Mouse (Mus musculus) midbrain, embryonic 13.5 days (tissue): ENCODE measurements at regions not wholly inside any gene's neighbourhood (a gene's known extent, or its start where the extent isn't known, plus 50 kb on each side); places are given as distances from the start of the nearest gene placed in this dataset.
A peak's percentile ranks its signal among the peaks of the same experiment; 100 is the strongest.

ENCODE experiments used
- ATAC-seq: fragments of 200-750 bp; cut with Nextera tagmentation; 2 replicates; pipeline ENCODE4 v1.8.0; 2017; ENCODE audit warnings: mild to moderate bottlenecking, moderate TSS enrichment, moderate library complexity
- H3K27ac ChIP-seq: fragments of 300-500 bp; sonication (generic); 2 replicates; pipeline ENCODE4 v1.5.1; 2015; ENCODE audit warnings: inconsistent platforms, mild to moderate bottlenecking, moderate library complexity
- H3K27me3 ChIP-seq: fragments of 300-500 bp; sonication (generic); 2 replicates; pipeline ENCODE4 v1.6.1; 2015; ENCODE audit warnings: mild to moderate bottlenecking, inconsistent platforms
- H3K36me3 ChIP-seq: fragments of 300-500 bp; sonication (generic); 2 replicates; pipeline ENCODE4 v1.6.1; 2015; ENCODE audit warnings: mild to moderate bottlenecking, inconsistent platforms
- H3K4me1 ChIP-seq: fragments of 300-500 bp; sonication (generic); replicated peaks from 2 replicates; pipeline ENCODE4 v1.6.1; 2015; ENCODE audit warnings: inconsistent platforms
- H3K4me2 ChIP-seq: fragments of 300-500 bp; sonication (generic); replicated peaks from 2 replicates; pipeline ENCODE4 v1.6.1; 2015; ENCODE audit warnings: moderate library complexity, mild to moderate bottlenecking, inconsistent platforms
- H3K4me3 ChIP-seq: fragments of 300-500 bp; sonication (generic); replicated peaks from 2 replicates; pipeline ENCODE4 v1.5.1; 2015; ENCODE audit warnings: mild to moderate bottlenecking, inconsistent platforms
- H3K9ac ChIP-seq: fragments of 300-500 bp; sonication (generic); replicated peaks from 2 replicates; pipeline ENCODE4 v1.6.1; 2015; ENCODE audit warnings: mild to moderate bottlenecking, inconsistent platforms
- H3K9me3 ChIP-seq: fragments of 300-500 bp; sonication (generic); 2 replicates; pipeline ENCODE4 v1.6.1; 2016; ENCODE audit warnings: mild to moderate bottlenecking, inconsistent platforms
- WGBS: fragments of 180-500 bp; shearing (Covaris S2); methylation state at CpG from one replicate; pipeline ENCODE4 v1.1.7; 2015; 5-methylcytosine and 5-hydroxymethylcytosine counted together

- no peaks in the 10 kb centered on the region for H3K9me3 ChIP-seq
- no peak overlapping the region for H3K27ac ChIP-seq
- ATAC-seq = no peak
- H3K4me1 ChIP-seq = no peaks in the 10 kb centered on the region
- no peak overlapping the region for H3K9ac ChIP-seq
- H3K4me2 ChIP-seq = no peak overlapping the region
- H3K27me3 ChIP-seq = no peaks in the 10 kb centered on the region
- no peaks in the 10 kb centered on the region for H3K36me3 ChIP-seq
- H3K4me3 ChIP-seq = no peak overlapping the region
Observed at GRCm38 (mm10) chr3:128921428-128921827, 278.2 kb upstream of the Pitx2 start.

GRCm38 (mm10) chr3:128922150-128922549, 277.5 kb upstream of the Pitx2 start:
- ATAC-seq = no peak
- H3K4me2 ChIP-seq = no peak overlapping the region
- no peak overlapping the region for H3K27ac ChIP-seq
- no peak overlapping the region for H3K4me3 ChIP-seq
- no peaks in the 10 kb centered on the region for H3K9me3 ChIP-seq
- no peaks in the 10 kb centered on the region for H3K27me3 ChIP-seq
- no peak overlapping the region for H3K9ac ChIP-seq
- WGBS = 88% methylated on average over 4 of the region's 4 CpGs
- H3K4me1 ChIP-seq = no peaks in the 10 kb centered on the region
- H3K36me3 ChIP-seq = no peaks in the 10 kb centered on the region

DNA sequence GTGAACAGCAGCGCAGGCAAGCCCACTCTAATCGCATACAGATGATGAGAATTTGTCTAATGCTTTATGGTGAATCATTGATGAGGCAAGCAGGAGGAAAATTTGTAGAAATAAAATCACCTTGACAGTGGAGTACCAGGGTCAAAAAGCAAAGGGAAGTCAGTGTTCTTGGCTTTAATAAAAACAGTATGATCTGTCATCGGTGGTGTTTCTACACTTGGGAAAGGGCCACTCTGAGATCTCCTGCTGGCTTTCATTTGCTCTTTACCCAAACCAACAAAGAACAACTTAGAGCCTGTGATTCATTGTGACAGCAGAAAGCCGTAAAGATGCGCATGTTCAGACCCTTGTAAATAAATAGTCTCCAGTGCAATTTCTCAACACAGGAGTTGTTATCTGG, 261.1 kb upstream of the Pitx2 start:
- no peak for ATAC-seq
- no peaks in the 10 kb centered on the region for H3K27me3 ChIP-seq
- no peak overlapping the region for H3K4me3 ChIP-seq
- no peaks in the 10 kb centered on the region for H3K9me3 ChIP-seq
- WGBS = 77% methylated on average over 5 of the region's 5 CpGs
- H3K4me2 ChIP-seq = no peak overlapping the region
- no peaks in the 10 kb centered on the region for H3K4me1 ChIP-seq
- no peaks in the 10 kb centered on the region for H3K36me3 ChIP-seq
- H3K27ac ChIP-seq = no peak overlapping the region
- no peak overlapping the region for H3K9ac ChIP-seq

- H3K27ac ChIP-seq = no peak overlapping the region
- no peak overlapping the region for H3K4me3 ChIP-seq
- no peaks in the 10 kb centered on the region for H3K4me1 ChIP-seq
- H3K27me3 ChIP-seq = no peaks in the 10 kb centered on the region
- no peak overlapping the region for H3K9ac ChIP-seq
- no peak overlapping the region for H3K4me2 ChIP-seq
- no peaks in the 10 kb centered on the region for H3K9me3 ChIP-seq
- H3K36me3 ChIP-seq = no peaks in the 10 kb centered on the region
- WGBS = 79% methylated on average over 2 of the region's 2 CpGs
- ATAC-seq = no peak
Observed at GRCm38 (mm10) chr3:128941156-128941555, 258.5 kb upstream of the Pitx2 start.

DNA sequence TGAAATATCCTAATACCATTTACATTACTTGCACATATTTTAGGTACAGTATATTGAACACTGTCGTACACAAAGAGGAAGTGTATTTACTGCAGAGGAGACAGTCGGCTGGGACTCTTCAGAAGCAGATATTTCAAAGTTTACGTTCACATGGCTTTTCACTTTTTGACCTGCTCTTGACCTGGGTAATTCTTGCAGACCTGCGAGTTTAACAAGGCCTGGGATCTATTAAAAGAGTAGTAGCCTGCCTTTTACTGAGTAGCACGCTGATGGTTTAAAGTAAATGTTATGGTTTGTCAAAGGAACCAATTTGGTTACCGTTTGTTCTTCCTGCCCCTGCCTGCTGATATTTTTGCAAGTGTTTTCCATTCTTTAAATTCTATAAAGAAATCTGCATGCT, 255.0 kb upstream of the Pitx2 start:
- H3K4me1 ChIP-seq = no peaks in the 10 kb centered on the region
- 81% methylated on average over 6 of the region's 6 CpGs for WGBS
- no peak overlapping the region for H3K27ac ChIP-seq
- ATAC-seq = no peak
- no peak overlapping the region for H3K4me3 ChIP-seq
- H3K27me3 ChIP-seq = no peaks in the 10 kb centered on the region
- H3K4me2 ChIP-seq = no peak overlapping the region
- H3K9me3 ChIP-seq = no peaks in the 10 kb centered on the region
- no peak overlapping the region for H3K9ac ChIP-seq
- H3K36me3 ChIP-seq = no peaks in the 10 kb centered on the region

DNA sequence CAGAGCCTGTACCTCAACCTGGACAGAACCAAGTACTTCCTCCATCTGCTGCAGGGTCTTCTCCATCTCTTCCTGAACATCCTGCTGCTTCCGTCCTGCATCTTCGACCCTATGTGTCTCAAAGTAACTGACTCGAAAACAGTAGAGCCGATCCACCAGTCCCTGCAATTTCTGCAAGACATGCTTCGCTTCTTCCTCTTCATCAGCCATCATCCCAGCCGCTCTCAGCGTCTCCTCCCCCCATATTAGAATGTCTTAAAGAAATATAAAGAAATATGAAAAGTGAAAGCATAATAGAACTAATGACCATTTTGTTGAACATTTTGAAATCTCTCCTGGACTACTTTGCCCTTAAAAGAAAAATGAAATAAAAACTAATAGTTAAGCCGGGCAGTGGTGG, 244.8 kb upstream of the Pitx2 start:
- no peak overlapping the region for H3K4me2 ChIP-seq
- no peak overlapping the region for H3K4me3 ChIP-seq
- no peaks in the 10 kb centered on the region for H3K4me1 ChIP-seq
- no peaks in the 10 kb centered on the region for H3K9me3 ChIP-seq
- no peak overlapping the region for H3K27ac ChIP-seq
- no peaks in the 10 kb centered on the region for H3K36me3 ChIP-seq
- WGBS = 94% methylated on average over 8 of the region's 8 CpGs
- no peaks in the 10 kb centered on the region for H3K27me3 ChIP-seq
- no peak overlapping the region for H3K9ac ChIP-seq
- no peak for ATAC-seq

DNA sequence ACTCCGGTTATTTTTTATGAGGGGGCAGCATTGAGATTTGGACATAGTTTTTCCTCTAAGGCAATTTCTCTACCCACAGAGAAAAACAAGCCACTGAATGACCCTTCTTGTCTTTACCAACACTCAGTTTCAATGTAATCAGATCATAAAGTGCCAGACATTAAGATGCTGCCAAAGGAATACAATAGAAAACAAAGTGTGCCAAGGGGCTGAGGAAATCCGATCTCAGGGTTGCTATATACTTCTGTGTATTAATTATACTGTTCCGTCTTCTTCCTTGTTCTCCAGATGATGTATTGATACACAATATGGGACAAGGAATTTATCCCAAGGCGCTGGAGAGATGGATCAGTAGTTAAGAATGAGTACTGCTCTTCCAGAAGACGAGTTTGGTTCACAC, 222.9 kb upstream of the Pitx2 start:
- Histone ChIP-seq H3K27me3 (no peaks in the 10 kb centered on the region), H3K4me3 (no peak overlapping the region), H3K9ac (no peak overlapping the region), H3K4me1 (no peaks in the 10 kb centered on the region), H3K27ac (no peak overlapping the region), H3K36me3 (no peaks in the 10 kb centered on the region), H3K9me3 (no peaks in the 10 kb centered on the region), H3K4me2 (no peak overlapping the region)
- ATAC-seq = no peak
- 88% methylated on average over 5 of the region's 5 CpGs for WGBS

DNA sequence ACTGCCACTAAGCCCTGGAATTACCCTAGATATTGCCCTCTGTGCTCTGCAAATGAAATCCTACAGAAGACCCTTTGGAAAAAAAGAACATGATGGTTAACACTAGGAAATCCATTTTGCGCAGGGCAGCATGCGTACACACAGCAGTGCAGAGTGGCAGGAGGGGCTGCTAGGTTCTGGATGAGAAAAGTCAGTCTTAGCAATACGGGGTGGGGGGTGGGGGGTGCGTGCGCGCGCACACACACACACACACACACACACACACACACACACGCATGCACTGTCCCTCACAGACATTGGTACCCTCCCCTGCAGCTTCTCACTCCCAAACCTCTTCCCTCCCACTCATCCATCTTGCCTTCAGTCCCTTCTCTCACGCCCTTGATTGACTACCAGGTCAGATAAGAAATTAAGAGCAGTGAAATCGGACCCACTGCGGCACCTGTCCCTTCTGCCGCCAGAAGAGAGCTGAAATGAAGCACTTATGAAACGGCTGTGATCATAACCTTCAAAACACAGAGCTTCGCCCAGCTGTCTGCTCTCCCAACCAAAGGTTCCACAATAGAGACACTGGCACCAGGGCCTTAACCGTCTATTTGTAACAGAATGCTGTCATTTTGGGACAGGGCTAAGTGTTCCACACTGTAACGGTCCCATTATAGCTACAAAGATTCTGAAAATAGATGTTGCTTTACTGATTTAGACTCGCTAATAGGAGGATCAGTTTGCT, 209.3 kb upstream of the Pitx2 start:
- Histone ChIP-seq H3K4me2 (no peak overlapping the region), H3K4me1 (no peaks in the 10 kb centered on the region), H3K9ac (no peak overlapping the region), H3K36me3 (no peaks in the 10 kb centered on the region), H3K27me3 (no peaks in the 10 kb centered on the region), H3K9me3 (no peaks in the 10 kb centered on the region), H3K27ac (no peak overlapping the region), H3K4me3 (no peak overlapping the region)
- WGBS = 83% methylated on average over 17 of the region's 17 CpGs
- peak; percentile 53; the same call in 1 of the 2 replicates for ATAC-seq

GRCm38 (mm10) chr3:129002866-129003265, 196.8 kb upstream of the Pitx2 start:
- 51% methylated on average over 7 of the region's 7 CpGs for WGBS
- ATAC-seq = no peak
- H3K9me3 ChIP-seq = no peaks in the 10 kb centered on the region
- no peak overlapping the region for H3K9ac ChIP-seq
- H3K4me2 ChIP-seq = no peak overlapping the region
- H3K4me1 ChIP-seq = no peaks in the 10 kb centered on the region
- no peak overlapping the region for H3K4me3 ChIP-seq
- H3K27me3 ChIP-seq = no peaks in the 10 kb centered on the region
- no peaks in the 10 kb centered on the region for H3K36me3 ChIP-seq
- H3K27ac ChIP-seq = no peak overlapping the region

DNA sequence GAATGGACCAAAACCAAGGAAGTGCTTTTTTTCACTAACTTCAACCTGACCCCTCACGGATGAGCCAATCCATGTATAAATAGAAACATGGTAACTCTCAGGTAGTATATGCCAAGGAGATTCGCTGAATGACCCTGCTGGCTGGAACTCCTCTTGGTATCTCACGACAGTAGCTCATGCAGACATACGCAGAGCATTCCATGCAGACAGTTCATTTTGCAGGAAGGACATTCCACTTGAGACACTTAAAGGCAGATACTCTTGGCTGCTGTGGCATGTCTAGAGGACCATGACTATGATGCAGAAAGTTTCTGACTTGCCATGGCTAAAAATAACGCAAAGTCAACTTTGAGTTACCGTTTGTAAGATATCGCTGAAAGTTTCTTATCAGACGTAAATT, 195.6 kb upstream of the Pitx2 start:
- Histone ChIP-seq H3K9me3 (no peaks in the 10 kb centered on the region), H3K36me3 (no peaks in the 10 kb centered on the region), H3K4me2 (no peak overlapping the region), H3K4me3 (no peak overlapping the region), H3K9ac (no peak overlapping the region), H3K4me1 (no peaks in the 10 kb centered on the region), H3K27ac (no peak overlapping the region), H3K27me3 (no peaks in the 10 kb centered on the region)
- no peak for ATAC-seq
- 95% methylated on average over 8 of the region's 8 CpGs for WGBS

- Histone ChIP-seq H3K9me3 (no peaks in the 10 kb centered on the region), H3K36me3 (no peaks in the 10 kb centered on the region), H3K27ac (no peak overlapping the region), H3K9ac (no peak overlapping the region), H3K4me3 (no peak overlapping the region), H3K27me3 (no peaks in the 10 kb centered on the region), H3K4me1 (no peaks in the 10 kb centered on the region), H3K4me2 (no peak overlapping the region)
- ATAC-seq = no peak
- WGBS = 95% methylated on average over 2 of the region's 2 CpGs
Observed at GRCm38 (mm10) chr3:129038877-129039276, 160.8 kb upstream of the Pitx2 start.

DNA sequence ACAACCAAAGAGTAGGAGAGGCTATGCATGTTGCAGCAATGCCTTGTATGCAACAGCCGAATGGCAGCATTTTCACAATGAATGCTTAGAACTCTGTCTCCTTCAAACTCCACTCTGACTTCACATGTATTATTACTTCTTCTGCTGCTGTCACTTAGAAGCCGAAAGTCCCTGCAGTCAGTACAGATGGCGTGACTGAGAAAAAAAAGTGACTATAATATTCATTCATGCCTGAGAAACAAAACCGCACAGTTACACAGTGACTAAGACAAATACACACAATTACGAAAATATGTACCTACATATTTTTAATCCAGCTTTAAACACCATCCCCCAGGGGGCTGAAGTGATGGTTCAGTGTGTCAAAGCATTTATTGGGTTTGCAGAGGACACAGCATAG, 154.8 kb upstream of the Pitx2 start:
- no peaks in the 10 kb centered on the region for H3K4me1 ChIP-seq
- 90% methylated on average over 5 of the region's 5 CpGs for WGBS

DNA sequence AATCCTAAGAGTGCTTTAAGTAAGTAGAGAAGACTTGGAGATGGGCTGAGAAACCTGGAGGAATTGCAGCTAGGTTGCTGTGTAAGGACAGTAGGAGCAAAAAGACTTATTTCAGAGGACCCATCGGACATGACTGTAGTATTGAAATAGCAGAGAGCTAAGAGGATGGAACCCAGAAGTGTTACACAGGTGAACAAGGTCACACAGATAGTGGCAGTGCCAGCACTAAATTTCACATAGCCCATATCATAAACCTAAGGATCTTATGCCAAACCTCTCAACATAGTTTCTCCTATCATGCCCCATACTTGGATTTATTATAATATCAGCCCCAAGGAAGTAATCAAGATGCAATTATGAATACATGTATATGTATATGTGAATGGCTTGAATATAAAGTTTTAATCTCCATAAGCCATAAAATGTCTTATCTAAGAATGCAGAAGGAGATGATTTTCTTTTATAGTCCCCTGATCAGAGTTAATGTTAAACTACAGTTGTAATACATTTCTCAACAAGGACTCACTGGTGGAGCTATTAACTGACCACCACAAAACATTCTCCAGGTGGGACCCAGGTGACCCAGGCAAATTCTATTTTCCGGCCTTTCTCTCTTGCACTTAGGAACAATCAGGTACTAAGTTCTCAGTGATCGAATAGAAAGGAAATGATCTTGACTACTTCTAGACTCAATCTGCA, 149.6 kb upstream of the Pitx2 start:
- H3K4me2 ChIP-seq = no peak overlapping the region
- H3K27ac ChIP-seq = no peak overlapping the region
- no peaks in the 10 kb centered on the region for H3K9me3 ChIP-seq
- H3K36me3 ChIP-seq = no peaks in the 10 kb centered on the region
- H3K4me1 ChIP-seq = no peaks in the 10 kb centered on the region
- WGBS = 93% methylated on average over 3 of the region's 3 CpGs
- no peak for ATAC-seq
- no peak overlapping the region for H3K9ac ChIP-seq
- no peaks in the 10 kb centered on the region for H3K27me3 ChIP-seq
- H3K4me3 ChIP-seq = no peak overlapping the region

More for the DNA sequence above, 154.8 kb upstream of the Pitx2 start:
- Histone ChIP-seq H3K27ac (no peak overlapping the region), H3K27me3 (no peaks in the 10 kb centered on the region), H3K9ac (no peak overlapping the region), H3K36me3 (no peaks in the 10 kb centered on the region), H3K9me3 (no peaks in the 10 kb centered on the region), H3K4me3 (no peak overlapping the region), H3K4me2 (no peak overlapping the region)
- ATAC-seq = no peak
